Mouse (Mus musculus) ovary, postnatal 36 days (tissue): ENCODE measurements around the gene Zfp663.

Source experiments
- DNase-seq: peaks from one replicate; pipeline ENCODE4 v3.0.0; 2022; ENCODE audit warnings: low spot score, mixed read lengths

Gene Zfp663

DNA sequence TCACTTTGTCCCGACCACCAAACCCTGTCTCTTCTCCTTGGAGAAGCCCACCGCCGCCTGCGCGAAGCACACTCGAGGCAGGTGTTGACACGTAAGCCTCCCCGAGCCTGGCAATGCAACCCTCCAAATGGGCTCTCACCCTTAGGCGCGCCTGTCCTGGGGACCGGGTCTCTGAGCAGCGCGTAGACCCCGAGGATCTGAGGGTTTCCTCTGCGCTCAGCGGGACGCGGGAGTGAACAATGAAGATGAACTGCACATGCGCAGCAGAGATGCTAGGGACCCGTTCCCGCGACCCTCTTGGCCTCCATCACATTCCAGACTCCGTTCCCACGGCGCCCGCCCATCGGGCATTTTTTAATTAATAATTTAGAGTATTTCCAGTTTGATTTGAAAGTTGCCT lies at the start of gene Zfp663:
Gene Zfp663, minus strand, starts transcription at position 234 of the 400 bp plus-strand sequence.
- no peak for DNase-seq

DNA sequence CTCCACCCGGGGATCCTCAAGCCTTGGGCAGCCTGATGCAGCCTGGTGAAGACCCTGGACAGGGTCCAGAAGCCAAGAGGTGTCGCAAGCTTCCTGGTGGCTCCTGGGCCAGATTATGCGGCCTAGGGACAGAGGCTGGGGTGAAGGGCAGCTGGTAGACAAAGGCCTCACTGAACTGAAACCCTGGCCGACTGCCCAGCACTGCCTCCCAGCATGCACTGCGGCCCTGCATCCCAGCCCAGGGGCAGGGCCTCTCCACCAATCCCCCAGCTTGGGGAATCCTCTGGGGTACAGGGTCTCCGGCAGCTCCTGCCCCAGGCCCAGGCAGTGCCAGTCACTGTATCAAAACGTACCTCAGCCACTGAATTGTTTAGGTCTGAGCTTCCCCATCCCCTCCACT lies 48.8 kb upstream of the Zfp663 start:
- peak; percentile 56 for DNase-seq

DNA sequence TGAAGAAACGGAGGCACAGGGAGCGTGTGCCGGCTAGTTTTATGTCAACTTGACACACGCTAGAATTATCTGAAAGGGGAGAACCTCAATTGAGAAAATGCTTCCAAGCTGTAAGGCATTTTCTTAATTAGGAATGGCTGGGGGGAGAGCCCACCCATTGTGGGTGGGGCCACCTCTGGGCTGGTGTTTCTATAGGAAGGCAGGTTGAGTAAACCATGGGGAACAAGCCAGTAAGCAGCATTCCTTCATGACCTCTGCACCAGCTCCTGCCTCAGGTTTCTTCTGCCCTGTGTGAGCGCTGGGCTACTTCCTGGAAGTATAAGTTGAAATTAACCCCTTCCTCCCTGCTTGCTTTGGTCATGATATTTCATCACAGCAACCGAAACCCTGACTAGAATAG lies 47.3 kb upstream of the Zfp663 start:
- no peak for DNase-seq

DNA sequence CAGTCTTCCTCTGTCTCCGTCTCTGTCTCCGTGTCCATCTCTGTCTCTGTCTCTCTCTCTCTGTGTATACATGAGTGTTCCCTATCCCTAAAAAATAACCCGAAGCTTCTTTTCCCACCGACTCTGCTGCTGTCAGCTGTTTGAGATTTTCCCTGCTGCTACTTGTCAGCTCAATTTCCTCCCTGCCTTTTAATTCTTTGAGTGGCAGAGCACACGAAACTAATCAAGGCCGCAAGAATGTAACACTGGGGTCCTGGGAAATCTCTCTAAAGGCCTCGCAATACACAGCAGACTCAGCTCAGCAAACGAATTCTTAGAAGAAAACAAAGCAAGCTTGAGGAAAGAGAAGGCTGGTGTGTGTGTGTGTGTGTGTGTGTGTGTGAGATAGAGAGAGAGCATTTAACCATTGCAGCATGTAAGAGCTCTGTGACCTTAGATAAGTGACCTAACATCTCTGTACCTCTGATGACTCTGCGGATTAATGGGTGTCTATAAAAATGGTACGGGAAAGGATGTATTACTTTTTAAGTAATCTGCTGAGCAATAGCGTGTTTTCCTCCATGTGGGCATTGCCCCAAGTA lies 46.7 kb upstream of the Zfp663 start:
- DNase-seq: no peak

DNA sequence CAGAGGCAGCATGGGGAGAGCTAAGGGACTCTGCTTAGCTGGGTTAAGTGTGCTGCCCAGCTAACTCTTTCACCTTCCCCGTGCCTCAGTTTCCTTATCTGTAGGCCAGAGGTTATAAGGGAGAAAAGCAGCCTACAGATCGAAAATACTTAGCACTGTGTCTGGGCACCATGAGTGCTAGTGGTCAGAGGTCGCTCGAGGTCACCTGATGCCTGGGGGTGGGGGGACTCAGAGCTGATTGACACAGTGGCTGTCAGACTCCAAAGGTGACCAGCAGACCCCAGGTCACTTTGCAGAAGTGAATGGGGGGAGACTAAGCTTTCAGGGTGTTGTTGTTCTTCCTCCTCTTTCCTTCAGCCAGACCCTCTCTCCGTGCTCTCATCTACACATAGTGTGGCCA lies 45.8 kb upstream of the Zfp663 start:
- DNase-seq: no peak

DNA sequence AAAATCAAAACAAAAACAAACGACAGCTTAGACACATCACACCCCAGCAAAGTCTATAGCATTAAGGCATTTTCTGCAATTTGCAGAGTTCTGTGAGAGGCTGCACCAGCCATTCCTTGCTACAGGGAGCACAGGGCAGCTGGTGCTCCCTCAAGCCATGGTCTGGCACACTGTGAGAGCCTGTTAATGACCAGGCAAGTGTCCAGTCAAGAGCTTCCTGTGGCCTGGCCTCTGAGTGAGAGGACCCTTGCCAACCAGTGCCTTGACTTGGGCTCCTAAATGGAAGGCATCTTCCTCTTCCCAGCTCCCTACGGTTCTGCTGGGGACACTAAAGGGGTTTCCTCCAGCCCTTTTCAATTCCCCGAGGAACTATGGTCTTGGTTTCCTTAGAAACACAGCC lies 45.4 kb upstream of the Zfp663 start:
- no peak for DNase-seq

DNA sequence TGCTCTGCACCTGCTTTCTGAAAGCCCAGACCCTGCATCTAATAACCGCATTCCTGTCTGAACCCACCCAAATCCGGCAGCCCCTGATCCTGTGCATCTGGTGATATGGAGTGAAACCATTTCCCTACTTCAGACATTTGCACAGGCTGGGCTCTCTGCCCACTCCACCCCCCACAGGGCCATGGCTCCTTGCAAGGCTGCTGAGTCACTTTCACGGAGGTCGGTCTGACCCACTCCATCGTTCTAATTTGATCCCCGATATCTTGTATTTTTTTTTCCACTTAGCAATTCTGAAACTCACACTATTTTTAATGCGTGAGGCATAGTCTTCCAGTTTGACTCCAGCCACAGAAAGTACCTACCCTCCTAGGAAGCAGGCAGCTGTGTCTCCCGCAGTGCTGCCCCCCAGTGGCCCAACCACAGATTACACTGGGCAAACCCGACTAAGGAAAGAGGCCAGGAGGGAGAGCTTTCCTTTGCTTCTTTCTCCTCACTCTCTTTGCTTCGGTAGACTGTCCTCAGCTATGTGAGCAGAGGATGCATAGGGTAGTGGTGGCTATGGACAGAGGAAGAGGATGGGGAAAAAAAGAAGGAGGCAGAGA lies 39.3 kb upstream of the Zfp663 start:
- DNase-seq: peak; percentile 83

DNA sequence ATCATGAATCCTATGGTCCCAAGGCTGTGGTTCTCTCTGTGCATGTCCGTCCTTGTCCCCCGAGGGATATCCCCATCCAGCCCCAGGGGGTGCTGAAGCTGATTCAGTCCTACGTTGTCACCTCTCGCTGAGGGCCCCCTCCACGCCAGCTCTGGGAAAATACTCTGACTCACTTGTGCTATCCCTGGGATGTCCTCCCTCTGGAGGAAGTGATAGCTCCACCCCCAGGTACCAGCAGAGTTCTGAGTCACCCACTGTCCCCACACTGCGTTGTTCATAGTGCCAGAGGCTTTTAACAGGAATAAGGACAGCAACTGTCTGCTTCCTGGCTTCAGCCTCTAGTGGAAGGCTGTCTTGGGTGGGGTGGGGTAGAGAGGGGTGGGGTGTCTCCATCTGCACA lies 36.8 kb upstream of the Zfp663 start:
- no peak for DNase-seq

DNA sequence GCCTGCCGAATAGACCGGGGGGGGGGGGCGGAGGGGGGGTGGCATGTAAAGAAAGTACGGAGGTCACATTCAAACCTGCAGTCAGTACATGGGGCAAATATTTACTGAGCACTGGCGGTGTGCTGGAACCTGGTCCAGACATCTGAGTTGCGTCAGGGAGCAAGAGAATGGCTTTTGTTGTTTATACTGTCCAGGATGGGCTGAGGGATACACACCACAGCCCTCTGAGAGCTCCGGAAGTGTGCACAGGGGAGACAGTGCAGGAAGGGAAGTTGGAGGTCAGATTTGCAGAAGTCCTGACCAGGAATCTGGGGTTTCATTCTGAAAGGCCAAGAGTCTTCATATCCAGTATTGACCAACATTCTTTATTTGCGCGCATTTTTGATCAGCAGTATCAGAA lies 36.4 kb upstream of the Zfp663 start:
- no peak for DNase-seq

DNA sequence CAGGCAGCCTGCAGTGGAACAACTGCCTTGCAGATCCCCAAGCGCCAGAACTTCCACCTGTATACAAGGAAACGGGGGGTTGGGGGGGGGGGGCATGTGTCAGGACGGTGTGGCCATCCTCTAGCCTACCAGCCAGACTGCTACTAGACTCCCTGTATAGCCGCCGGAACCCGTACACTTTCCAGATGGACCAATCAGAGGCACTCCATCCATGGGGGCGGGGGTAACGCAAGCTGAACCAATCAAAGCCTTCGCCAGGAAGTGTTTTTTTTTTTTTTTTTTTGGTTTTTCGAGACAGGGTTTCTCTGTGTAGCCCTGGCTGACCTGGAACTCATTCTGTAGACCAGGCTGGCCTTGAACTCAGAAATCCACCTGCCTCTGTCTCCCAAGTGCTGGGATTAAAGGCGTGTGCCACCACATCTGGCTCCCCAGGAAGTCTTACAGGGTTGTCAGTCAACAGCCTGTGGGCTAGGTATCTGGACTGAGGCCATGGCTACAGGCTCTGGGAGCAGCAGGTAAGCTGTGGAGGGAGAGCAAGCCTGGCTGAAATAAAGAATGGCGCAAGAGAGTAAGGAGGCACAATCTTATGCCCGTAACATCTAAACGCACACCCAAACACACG lies 29.7 kb upstream of the Zfp663 start:
- DNase-seq: no peak

DNA sequence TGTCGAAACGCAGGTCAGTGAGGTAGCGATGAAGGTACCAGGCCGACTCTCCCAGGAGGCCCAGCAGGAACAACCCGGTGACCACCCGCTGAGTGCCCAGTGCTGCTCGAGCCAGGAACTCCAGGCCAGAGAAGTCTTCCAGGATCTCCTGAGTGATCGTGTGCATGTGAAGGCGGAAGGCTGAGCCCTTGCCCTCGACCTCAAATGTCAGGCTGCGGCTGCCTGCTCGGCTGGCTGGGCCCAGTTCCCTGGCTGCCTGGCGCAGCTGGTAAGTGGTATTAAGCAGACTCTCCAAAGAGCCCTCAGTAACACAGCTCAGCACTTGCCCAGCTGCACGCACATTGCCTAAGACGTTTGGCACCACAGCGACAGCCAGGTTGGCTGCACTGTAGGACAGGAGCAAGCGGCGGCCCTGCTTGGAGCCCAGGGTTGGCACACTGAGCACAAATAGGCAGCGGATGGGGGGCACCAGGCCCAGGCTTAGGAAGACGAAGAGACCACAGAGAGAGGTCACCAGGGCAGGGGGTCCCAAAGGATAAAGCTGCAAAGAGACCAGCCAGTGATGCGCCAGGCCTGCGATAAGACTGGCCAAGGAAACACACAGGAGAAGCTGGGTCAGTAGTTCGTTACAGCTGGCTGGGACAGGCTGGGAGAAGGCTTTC lies 29.1 kb upstream of the Zfp663 start:
- peak; percentile 39 for DNase-seq

DNA sequence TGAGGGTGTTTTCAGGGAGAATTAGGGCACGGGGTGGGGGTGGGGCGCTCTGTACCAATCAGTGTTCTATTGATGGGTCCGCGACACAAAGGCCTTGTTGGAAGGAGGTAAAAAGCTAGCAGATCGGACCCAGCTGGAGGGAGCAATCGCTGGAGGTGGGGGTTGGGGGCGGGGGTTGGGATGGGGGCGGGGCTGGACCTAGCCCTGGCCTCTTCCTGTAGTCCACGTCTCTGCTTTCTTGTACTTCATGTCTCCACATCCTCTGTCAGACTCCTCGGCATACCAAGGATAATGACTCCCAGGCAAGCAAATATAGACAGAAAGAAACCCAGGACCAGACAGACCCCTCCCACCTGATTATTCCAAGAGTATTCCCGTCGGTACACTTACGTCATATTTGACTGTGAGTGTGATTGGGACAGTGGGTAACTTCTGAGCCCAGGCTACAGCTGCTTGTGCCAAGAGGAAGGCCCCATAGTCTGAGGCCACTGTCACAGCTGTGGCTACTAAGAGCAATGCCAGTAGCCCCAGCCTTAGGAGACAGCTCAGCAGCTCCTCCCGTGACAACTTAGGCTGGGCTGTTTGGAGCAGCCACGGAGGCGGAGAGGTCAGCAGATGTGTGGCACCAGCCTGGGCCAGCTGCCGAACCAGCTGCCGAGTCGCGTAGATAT lies 28.4 kb upstream of the Zfp663 start:
- DNase-seq: no peak

DNA sequence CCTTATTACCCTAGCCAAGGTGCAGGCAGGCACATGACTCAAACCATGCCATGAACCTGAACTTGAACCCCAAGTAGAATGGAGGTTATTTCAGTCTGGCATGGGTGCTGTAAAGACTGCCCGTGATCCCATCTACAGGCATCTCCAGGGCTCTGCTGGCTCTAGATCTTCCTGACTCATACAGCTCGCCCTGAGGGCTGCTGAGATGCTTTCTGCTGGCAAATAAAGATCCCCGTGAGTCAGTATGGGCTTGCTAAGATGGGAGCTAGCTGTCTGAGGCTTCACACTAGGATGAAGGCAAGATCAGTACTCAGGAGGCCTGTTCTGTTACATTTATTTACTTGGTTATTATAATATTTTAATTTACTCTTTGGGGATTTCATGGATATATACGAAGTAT lies 23.6 kb upstream of the Zfp663 start:
- DNase-seq: no peak

DNA sequence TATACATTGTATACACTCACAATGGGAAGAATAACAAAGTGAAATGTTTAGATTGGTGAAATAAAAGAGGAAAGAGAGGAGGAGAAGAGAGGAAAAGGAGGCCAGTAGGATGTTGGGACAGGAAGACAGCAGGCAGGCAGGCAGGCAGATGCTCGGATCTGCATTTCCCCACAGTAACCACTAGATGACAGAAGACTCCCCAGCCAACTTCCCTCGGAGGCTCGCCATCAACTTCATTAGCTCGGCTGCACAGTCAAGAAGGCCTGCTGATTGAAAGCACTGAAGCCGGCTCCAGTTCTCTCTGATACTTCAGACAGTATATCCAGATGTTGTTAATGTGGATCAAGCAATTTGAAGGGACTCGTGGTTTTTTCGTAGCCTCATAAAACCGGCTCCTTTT lies 23.0 kb upstream of the Zfp663 start:
- DNase-seq: peak; percentile 43

DNA sequence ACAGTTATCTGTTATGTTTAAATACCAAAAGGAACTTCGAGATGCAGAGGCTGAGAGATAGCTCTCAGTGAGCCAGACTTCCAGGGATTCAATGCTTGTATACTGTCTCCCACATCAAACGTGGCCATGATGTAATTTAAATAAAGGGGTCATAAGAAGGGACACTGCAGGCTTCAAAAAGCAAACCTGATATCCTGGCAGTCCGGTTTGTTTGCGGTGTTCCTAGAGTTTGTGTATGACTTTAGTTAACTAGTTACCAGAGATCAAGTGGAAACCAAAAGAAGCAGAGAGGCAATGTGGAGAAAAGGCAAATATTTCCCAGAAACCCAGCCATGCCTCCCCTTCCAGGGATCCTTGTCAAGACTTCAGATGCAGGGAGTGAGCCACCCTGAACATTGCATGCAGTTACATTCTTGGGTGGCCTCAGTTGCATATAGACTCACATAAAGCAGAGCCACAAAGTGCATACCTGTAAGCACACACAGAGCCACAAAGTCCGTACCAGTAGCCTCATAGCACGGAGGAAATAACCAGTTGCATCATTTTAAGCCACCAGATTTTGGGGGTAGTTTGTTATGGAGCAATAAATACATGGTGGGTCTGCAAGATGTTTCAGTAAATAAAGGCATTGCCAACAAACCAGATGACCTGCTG lies 20.9 kb upstream of the Zfp663 start:
- no peak for DNase-seq

DNA sequence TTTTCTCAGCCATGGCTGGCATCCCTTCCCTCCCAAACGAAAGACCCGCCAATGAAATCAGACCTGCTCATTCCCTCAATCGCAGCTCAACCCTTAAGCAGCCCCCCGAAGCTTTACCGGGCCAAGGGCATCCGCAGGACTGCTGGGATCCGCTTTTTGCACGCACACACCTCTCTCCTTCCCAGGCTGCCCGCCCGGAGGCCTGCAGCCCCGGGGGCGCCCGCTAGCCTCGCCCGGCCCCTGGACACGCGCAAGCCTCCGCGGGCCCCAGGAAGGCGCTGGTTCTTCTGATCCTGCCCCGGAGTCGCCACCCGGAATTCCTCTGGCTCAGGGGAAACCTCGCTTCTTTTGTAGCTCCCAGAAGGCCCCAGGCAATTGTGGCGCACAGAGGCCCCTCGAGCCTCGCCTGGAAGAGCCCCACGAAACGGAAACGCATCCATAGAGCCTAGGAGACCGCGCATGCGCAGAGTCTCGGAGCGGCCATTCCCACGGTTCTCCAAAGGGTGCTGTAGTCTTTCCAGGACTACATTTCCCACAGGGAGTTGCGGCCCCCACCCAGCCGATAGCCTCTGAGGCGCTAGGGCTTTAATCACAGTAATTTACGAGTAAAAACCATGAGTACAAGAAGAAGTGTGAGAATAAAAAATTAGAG lies 19.4 kb upstream of the Zfp663 start, which contains the start of gene Zfp334:
Gene Zfp334, minus strand, starts transcription at position 416 of the 652 bp plus-strand sequence.
- DNase-seq: peak; percentile 95

DNA sequence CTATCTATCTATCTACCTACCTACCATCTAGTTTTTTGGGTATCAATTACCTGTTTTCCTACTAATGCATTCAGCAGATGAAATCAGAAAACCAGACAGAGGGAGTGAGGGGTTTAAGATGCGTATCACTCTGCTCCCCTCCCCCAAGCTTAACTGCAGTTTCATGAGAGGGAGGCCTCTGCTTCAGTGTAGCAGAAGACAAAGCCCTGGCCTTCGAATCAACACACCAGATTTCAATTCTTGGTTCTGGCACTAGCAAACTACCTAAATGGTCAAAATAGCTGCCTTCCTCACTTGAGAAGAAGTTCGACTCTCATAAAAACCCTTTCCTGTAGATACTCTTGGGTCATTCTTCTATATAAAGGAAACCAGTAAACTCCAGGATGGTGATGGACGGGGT lies 18.8 kb upstream of the Zfp663 start:
- no peak for DNase-seq

DNA sequence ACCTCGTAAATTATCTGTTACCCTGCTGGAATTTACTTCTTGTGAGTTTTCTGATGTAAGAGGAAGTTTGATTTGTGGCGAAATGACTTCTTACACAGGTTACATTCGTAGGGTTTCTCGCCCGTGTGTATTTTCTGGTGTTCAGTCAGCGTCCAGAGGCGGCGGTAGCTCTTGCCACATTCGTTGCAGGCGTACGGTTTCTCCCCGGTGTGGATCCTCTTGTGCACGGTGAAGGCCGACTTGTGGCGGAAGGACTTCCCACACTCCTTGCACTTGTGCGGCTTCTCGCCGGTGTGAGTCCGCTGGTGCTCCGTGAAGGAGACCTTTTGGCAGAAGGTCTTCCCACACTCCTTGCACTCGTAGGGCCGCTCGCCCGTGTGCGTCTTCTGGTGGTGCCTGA lies 11.5 kb upstream of the Zfp663 start:
- DNase-seq: no peak

DNA sequence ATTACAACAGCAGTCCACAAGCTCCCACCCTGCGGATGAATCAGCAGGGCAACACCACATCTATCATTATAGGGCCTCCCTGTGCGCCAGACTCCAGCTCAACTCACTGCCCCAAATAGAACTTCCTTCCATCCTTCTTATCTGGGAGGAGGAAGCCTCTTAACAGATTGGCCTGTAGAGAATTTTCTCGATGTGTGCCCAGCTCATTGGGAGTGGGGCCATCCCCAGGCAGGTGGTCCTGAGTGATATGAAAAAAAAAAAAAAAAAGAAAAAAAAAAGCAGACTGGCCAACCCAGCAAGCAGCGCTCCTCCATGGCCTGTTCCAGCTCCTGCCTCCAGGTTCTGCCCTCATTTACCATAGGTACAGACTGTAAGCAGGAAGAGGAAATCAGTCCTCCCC lies 7.5 kb upstream of the Zfp663 start:
- no peak for DNase-seq

DNA sequence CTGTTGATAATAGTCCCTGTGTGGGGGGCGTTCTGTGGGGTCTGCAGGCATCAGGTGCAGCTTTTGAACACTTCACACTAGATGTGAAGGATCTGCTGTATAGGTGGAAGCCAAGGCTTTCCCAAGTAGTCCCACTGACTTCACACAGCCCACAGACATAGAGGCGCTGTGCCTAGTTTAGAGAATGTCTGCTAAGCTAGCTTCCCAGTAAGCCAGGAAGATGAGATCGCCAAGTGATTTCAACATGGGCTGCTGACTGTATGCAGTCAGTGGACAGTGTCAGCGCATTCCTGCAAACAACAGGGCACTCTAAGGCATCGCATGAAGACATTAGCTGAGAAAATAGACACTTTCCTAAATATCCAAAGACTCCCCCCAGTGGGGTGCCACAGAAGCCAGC lies 6.9 kb upstream of the Zfp663 start:
- DNase-seq: no peak

DNA sequence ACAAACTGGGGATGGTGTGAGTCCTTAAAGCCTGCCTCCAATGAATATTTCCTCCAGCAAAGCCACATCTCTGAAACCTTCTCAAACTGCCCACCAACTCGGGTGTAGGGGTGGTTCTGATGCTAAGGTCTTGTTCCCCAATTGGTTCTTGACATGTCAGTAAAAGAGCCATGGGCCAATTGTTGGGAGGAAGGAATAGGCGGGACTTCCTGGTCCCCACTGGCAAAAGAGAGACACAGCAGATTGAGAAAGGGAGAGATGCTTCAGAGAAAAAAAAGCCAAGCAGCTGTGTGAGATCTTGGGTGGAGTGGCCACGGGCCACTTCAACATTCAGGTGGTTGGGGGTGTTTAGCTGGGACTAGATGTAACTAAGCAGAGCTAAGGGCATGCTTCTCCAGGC lies 2.5 kb upstream of the Zfp663 start:
- no peak for DNase-seq

DNA sequence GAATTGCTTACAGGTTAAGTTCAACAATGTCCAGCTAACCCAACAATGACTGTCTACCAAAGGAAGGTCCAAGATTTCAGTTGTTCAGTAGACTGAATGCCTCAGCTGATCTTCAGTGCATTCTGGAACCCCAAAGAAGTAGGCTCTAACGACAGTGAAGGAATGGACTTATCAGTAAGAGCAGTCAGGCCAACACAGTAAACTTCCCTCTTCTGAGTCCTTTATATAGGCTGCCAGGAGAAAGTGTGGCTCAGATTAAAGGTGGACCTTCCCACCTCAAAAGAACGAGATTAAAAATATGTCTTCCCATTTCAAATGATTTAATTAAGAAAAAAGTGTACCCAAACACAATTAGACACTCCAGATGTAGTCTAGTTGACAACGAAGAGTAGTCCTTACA lies 1.8 kb upstream of the Zfp663 start:
- DNase-seq: no peak
